Mouse (Mus musculus): ENCODE measurements around the gene Abhd5. TPM values are rescaled to one million over a fixed set of nuclear protein-coding genes. Genes with fewer than 3 reads are reported as not detected.
"Not testable (repeated sequence)": the region's sequence is repeated elsewhere in the genome, so short reads cannot be mapped to it uniquely, and the experiment has no call there.

The Abhd5 gene
- 10 to 100 TPM; 15.6 to 17.2 TPM for total RNA-seq (2021)
- long read RNA-seq, transcript Abhd5-204 (7 exons, 3,157 nt), result major isoform, 20 of 24 reads
- long read RNA-seq, partial matches to known transcripts, result 0 of 24 reads
- long read RNA-seq, other reads (novel, unspliced or antisense), result 3 of 24 reads

GRCm38 (mm10) chr9:122351303-122352024 lies at the start of gene Abhd5:
Gene Abhd5, plus strand, starts transcription at chr9:122351608.
- DNase-seq (ENCODE audit: low spot score in 2 of 2), result peak; percentile 87 to 92

- DNase-seq (ENCODE audit: low spot score in 2 of 2), result no peak
These were observed 46.1 kb upstream of the Abhd5 start for GRCm38 (mm10) chr9:122305302-122305701.

GRCm38 (mm10) chr9:122309013-122309980 lies 42.1 kb upstream of the Abhd5 start:
- DNase-seq (ENCODE audit: low spot score in 2 of 2), result no peak

GRCm38 (mm10) chr9:122310613-122311049 lies 40.8 kb upstream of the Abhd5 start:
- peak; percentile 68 to 88 for DNase-seq (ENCODE audit: low spot score in 2 of 2)

- no peak for DNase-seq (ENCODE audit: low spot score in 2 of 2)
These were observed 40.2 kb upstream of the Abhd5 start for GRCm38 (mm10) chr9:122311051-122311760.

GRCm38 (mm10) chr9:122312296-122312990 lies 39.0 kb upstream of the Abhd5 start:
- DNase-seq (ENCODE audit: low spot score in 2 of 2), result no peak

- DNase-seq (ENCODE audit: low spot score in 2 of 2), result not testable (repeated sequence)
These were observed 38.3 kb upstream of the Abhd5 start for GRCm38 (mm10) chr9:122313128-122313527.

GRCm38 (mm10) chr9:122314386-122314785 lies 37.0 kb upstream of the Abhd5 start:
- DNase-seq (ENCODE audit: low spot score in 2 of 2), result no peak

- no peak for DNase-seq (ENCODE audit: low spot score in 2 of 2)
These were observed 36.5 kb upstream of the Abhd5 start for GRCm38 (mm10) chr9:122314942-122315341.

- no peak for DNase-seq (ENCODE audit: low spot score in 2 of 2)
These were observed 35.9 kb upstream of the Abhd5 start for GRCm38 (mm10) chr9:122315501-122315900.

- no peak for DNase-seq (ENCODE audit: low spot score in 2 of 2)
These were observed 34.8 kb upstream of the Abhd5 start for GRCm38 (mm10) chr9:122316562-122316961.

GRCm38 (mm10) chr9:122320626-122321025 lies 30.8 kb upstream of the Abhd5 start:
- DNase-seq (ENCODE audit: low spot score in 2 of 2), result no peak

GRCm38 (mm10) chr9:122322356-122322755 lies 29.1 kb upstream of the Abhd5 start:
- DNase-seq (ENCODE audit: low spot score in 2 of 2), result no peak

- DNase-seq (ENCODE audit: low spot score in 2 of 2), result no peak
These were observed 25.4 kb upstream of the Abhd5 start for GRCm38 (mm10) chr9:122325996-122326395.

- no peak for DNase-seq (ENCODE audit: low spot score in 2 of 2)
These were observed 23.2 kb upstream of the Abhd5 start for GRCm38 (mm10) chr9:122328199-122328598.

GRCm38 (mm10) chr9:122336677-122337076 lies 14.7 kb upstream of the Abhd5 start:
- no peak for DNase-seq (ENCODE audit: low spot score in 2 of 2)

- DNase-seq (ENCODE audit: low spot score in 2 of 2), result no peak
These were observed 13.9 kb upstream of the Abhd5 start for GRCm38 (mm10) chr9:122337510-122337931.

GRCm38 (mm10) chr9:122339972-122340371 lies 11.4 kb upstream of the Abhd5 start:
- DNase-seq (ENCODE audit: low spot score in 2 of 2), result no peak

GRCm38 (mm10) chr9:122343399-122343798 lies 8.0 kb upstream of the Abhd5 start:
- no peak for DNase-seq (ENCODE audit: low spot score in 2 of 2)

- no peak for DNase-seq (ENCODE audit: low spot score in 2 of 2)
These were observed 6.8 kb upstream of the Abhd5 start for GRCm38 (mm10) chr9:122344560-122344959.

Measured in layer of hippocampus, adult 18-20 months (tissue).